Mouse (Mus musculus): ENCODE results near the gene Armc8. TPM values are rescaled to one million over a fixed set of nuclear protein-coding genes. Genes with fewer than 3 reads are reported as not detected.

Gene Armc8
- total and polyA plus RNA-seq, 2 experiments from 2014 or later: 68.5 to 69.2 TPM

DNA sequence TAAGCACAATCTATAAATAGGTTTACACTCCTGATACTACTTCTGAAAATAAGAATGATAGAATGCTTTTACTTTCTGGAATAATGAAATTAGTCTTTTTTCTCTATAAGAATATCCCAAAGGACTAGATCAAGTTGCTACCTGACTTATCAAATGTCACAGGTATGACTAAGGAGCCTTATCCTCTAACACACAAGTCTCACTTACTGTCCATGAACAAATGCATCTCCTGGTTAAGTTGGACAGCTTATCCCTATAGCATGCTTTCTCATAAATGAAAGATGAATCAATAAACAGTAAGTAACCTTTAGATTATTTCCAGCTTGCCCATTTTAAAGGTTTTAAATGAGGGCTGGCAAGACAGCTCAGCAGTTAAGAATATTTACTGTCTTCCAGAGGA is 84.1 kb downstream of the Armc8 start:
- no peak for ATAC-seq
- no peak overlapping the region for H3K27ac ChIP-seq
- no peak overlapping the region for H3K9ac ChIP-seq (replicated peaks; ENCODE audit: low read length)
- peaks cover 14% of the 10 kb centered on the region; the same call in 1 of the 2 replicates for H3K36me3 ChIP-seq (ENCODE audit: insufficient read depth, low read length)
- no peak for TF ChIP-seq CTCF (IDR thresholded peaks at IDR 0.05; ENCODE audit: low read depth)
- H3K4me3 ChIP-seq (ENCODE audit: low read length): no peak overlapping the region
- no peaks in the 10 kb centered on the region for H3K27me3 ChIP-seq (ENCODE audit: insufficient read depth, low read length)
- H3K4me1 ChIP-seq (ENCODE audit: insufficient read depth, low read length): no peaks in the 10 kb centered on the region
- no peaks in the 10 kb centered on the region for H3K9me3 ChIP-seq (ENCODE audit: low read length)
- DNase-seq (ENCODE audit: low spot score): no peak
- H3K4me2 ChIP-seq (ENCODE audit: low read depth, low read length): no peak overlapping the region

DNA sequence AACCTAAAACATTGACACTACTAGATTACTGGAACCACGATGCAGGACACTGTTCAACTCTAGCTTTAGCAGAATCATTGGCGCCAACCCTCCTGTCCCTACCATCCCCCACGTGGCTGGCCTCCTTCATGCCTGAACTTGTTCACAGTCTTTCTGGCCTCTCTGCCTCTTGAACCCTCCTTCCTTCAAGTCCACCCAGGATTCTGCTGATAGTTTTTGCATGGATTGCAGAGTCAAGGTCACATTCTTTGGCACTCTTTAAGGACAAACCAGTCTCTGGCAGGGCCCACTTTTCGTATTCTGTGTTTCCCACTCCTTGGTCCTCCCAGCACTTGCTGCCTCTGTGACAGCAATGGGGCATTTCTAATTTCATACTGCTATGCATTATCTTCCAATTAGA is 85.5 kb downstream of the Armc8 start:
- Histone ChIP-seq H3K36me3 (ENCODE audit: insufficient read depth, low read length) (peaks cover 11% of the 10 kb centered on the region; the same call in 1 of the 2 replicates), H3K9me3 (ENCODE audit: low read length) (no peaks in the 10 kb centered on the region), H3K4me2 (ENCODE audit: low read depth, low read length) (no peak overlapping the region), H3K27me3 (ENCODE audit: insufficient read depth, low read length) (no peaks in the 10 kb centered on the region), H3K4me3 (ENCODE audit: low read length) (no peak overlapping the region), H3K27ac (no peak overlapping the region), H3K9ac (replicated peaks; ENCODE audit: low read length) (no peak overlapping the region), H3K4me1 (ENCODE audit: insufficient read depth, low read length) (no peaks in the 10 kb centered on the region)
- no peak for DNase-seq (ENCODE audit: low spot score)
- TF ChIP-seq CTCF (IDR thresholded peaks at IDR 0.05; ENCODE audit: low read depth): no peak
- 82% methylated on average over 4 of the region's 4 CpGs for WGBS
- ATAC-seq: no peak

DNA sequence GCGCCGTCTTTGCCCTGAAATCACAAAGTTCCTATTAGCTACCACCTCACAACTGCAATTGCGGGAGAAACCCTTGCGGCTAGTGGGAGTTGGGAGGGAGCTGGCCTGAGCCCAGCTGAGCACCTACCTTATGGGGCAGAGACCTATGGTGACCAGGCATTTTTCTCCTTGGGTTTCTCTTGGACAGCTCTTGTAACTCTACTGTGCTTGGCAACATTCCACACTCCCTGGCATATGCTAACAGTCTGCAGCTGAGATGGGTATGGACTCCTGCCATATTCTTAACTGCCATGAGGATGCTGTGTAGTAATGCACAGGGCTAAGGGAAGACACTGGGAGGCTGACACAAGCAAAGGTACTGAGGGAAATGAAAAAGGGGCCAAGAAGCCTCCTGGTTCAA is 87.9 kb downstream of the Armc8 start:
- DNase-seq (ENCODE audit: low spot score): peak; percentile 73
- H3K4me1 ChIP-seq (ENCODE audit: insufficient read depth, low read length): no peaks in the 10 kb centered on the region
- 63% methylated on average over 4 of the region's 4 CpGs for WGBS
- no peaks in the 10 kb centered on the region for H3K9me3 ChIP-seq (ENCODE audit: low read length)
- peak; percentile 43; the same call in 1 of the 2 replicates for ATAC-seq
- H3K27ac ChIP-seq: no peak overlapping the region
- peaks cover 2% of the 10 kb centered on the region; the same call in 1 of the 2 replicates for H3K36me3 ChIP-seq (ENCODE audit: insufficient read depth, low read length)
- H3K27me3 ChIP-seq (ENCODE audit: insufficient read depth, low read length): no peaks in the 10 kb centered on the region
- no peak overlapping the region for H3K4me3 ChIP-seq (ENCODE audit: low read length)
- no peak overlapping the region for H3K9ac ChIP-seq (replicated peaks; ENCODE audit: low read length)
- no peak for TF ChIP-seq CTCF (IDR thresholded peaks at IDR 0.05; ENCODE audit: low read depth)
- no peak overlapping the region for H3K4me2 ChIP-seq (ENCODE audit: low read depth, low read length)

DNA sequence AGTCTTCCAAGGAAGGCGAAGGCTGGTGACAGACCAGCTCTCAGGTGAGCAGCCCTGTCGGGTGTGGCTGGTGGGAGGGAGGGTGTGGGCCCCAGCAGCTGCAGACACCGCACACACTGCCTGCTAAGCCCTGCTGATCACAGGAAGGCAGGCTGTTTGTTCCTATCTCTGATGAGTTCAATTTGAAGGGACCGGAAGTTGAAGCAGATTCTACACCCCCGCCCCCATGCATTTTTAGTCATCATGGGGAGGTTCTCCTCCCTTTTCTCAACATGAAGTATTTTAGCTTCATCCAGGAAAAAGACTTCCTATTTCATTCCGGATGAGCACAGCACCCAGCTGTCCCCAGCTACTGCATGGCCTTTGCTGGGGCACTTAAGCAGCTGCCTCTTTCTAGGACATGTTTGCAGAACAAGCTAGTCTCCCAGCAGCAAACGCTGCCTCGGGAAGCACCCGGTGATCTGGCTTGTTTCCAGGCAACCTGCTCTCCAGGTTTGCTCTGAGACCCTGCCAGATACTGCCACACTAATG is 89.5 kb downstream of the Armc8 start:
- no peak for TF ChIP-seq CTCF (IDR thresholded peaks at IDR 0.05; ENCODE audit: low read depth)
- Histone ChIP-seq H3K27me3 (ENCODE audit: insufficient read depth, low read length) (no peaks in the 10 kb centered on the region), H3K9ac (replicated peaks; ENCODE audit: low read length) (no peak overlapping the region), H3K27ac (no peak overlapping the region), H3K9me3 (ENCODE audit: low read length) (no peaks in the 10 kb centered on the region), H3K36me3 (ENCODE audit: insufficient read depth, low read length) (0 out of 2 replicates have a peak, but pooled peaks cover 6% of the 10 kb centered on the region), H3K4me1 (ENCODE audit: insufficient read depth, low read length) (no peaks in the 10 kb centered on the region), H3K4me3 (ENCODE audit: low read length) (no peak overlapping the region), H3K4me2 (ENCODE audit: low read depth, low read length) (no peak overlapping the region)
- peak; percentile 39 for DNase-seq (ENCODE audit: low spot score)
- WGBS: 56% methylated on average over 9 of the region's 9 CpGs
- ATAC-seq: 0 out of 2 replicates have a peak, but pooled peaks have one; percentile 24

DNA sequence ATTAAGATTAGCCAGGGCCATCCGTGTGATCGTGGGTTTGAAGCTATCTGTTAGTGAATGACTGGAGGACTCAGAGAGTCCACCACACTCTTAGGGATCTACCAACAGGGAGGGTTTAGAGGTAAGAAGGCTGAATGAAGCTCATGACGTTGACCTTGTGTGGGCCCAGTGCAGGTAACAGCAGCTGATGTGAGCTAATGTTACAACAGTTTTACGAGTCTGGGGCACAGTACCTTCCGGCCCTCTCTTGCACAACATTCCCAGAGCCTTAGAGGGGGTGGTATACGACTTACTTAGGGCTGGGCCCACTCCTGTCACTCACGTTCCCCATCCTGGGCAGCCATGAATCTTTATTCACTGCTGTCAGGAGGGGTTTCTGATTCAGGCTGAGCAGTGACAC is 97.4 kb downstream of the Armc8 start:
- 89% methylated on average over 7 of the region's 7 CpGs for WGBS
- Histone ChIP-seq H3K36me3 (ENCODE audit: insufficient read depth, low read length) (0 out of 2 replicates have a peak, but pooled peaks cover 6% of the 10 kb centered on the region), H3K27ac (no peak overlapping the region), H3K4me1 (ENCODE audit: insufficient read depth, low read length) (no peaks in the 10 kb centered on the region), H3K27me3 (ENCODE audit: insufficient read depth, low read length) (no peaks in the 10 kb centered on the region), H3K9me3 (ENCODE audit: low read length) (no peaks in the 10 kb centered on the region), H3K4me2 (ENCODE audit: low read depth, low read length) (no peak overlapping the region), H3K4me3 (ENCODE audit: low read length) (no peak overlapping the region), H3K9ac (replicated peaks; ENCODE audit: low read length) (no peak overlapping the region)
- DNase-seq (ENCODE audit: low spot score) (no peak), ATAC-seq (no peak)
- TF ChIP-seq CTCF (IDR thresholded peaks at IDR 0.05; ENCODE audit: low read depth): no peak

DNA sequence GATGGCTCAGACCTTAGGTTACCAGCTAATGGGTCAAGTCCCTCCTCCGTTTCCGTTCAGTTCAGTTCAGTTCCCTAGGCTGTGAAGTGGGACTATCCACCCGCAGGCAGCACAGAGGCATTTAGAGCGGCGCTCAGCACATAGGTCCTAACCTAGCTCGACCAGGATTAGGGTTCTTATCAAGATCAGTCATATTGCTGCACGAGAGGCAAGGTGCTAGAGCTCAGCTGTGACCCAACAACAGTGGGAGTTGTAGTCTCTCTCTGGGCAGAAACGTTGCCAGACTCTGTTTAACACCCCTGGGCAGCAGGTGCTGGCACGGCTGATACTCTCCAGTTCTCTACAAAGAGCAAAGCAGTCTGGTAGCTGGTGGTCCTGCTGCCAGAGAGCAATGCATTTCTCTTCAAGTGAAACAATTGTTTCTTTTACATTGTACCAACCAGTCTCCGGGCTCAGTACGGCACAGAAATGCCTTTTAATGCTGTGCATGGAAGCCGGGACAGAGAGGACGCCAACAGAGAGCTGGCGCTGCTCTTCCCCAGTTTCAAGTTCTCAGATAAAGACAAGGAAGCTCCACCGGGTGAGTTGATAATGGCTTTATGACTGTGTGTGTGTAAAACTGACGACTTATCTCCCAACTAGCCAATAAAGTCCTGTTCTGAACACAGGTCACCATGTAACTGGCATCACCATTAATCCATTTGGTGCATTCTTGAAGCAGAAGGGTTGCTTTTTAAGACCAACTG is 98.2 kb downstream of the Armc8 start:
- no peak for ATAC-seq
- WGBS: 58% methylated on average over 16 of the region's 16 CpGs
- Histone ChIP-seq H3K4me1 (ENCODE audit: insufficient read depth, low read length) (no peaks in the 10 kb centered on the region), H3K4me2 (ENCODE audit: low read depth, low read length) (no peak overlapping the region), H3K4me3 (ENCODE audit: low read length) (no peak overlapping the region), H3K36me3 (ENCODE audit: insufficient read depth, low read length) (0 out of 2 replicates have a peak, but pooled peaks cover 1% of the 10 kb centered on the region), H3K9ac (replicated peaks; ENCODE audit: low read length) (no peak overlapping the region), H3K27ac (no peak overlapping the region), H3K9me3 (ENCODE audit: low read length) (no peaks in the 10 kb centered on the region), H3K27me3 (ENCODE audit: insufficient read depth, low read length) (no peaks in the 10 kb centered on the region)
- DNase-seq (ENCODE audit: low spot score): no peak
- no peak for TF ChIP-seq CTCF (IDR thresholded peaks at IDR 0.05; ENCODE audit: low read depth)

Measured in hindbrain, postnatal 0 days (tissue).